Mouse (Mus musculus) heart, adult 2 months (tissue): ENCODE data around the gene Pparg.

Source experiments
- CTCF ChIP-seq: fragments of 200-600 bp; IDR thresholded peaks from 2 replicates; pipeline ENCODE4 v1.8.1; 2022; ENCODE audit warnings: antibody characterized with exemption, mild to moderate bottlenecking, moderate library complexity
- EP300 ChIP-seq: fragments of 200-500 bp; IDR thresholded peaks from 2 replicates; pipeline ENCODE4 v1.6.1; 2011; ENCODE audit warnings: low read depth, low read length, control low read depth; ENCODE audit not compliant: insufficient read depth
- POLR2A ChIP-seq: fragments of 200-500 bp; IDR thresholded peaks from 2 replicates; pipeline ENCODE4 v1.6.1; 2011; ENCODE audit warnings: mild to moderate bottlenecking, low read depth, low read length, control low read depth; ENCODE audit not compliant: insufficient read depth

- no peak for TF ChIP-seq EP300
- no peak for TF ChIP-seq CTCF
- no peak for TF ChIP-seq POLR2A
Measured at GRCm38 (mm10) chr6:115366869-115367610, 6.3 kb downstream of the Pparg start.
